Mouse (Mus musculus) thymus, postnatal 25 days (tissue): Measurements from ENCODE around the gene Rps6kl1.
A peak's percentile ranks its signal among the peaks of the same experiment; 100 is the strongest.

Experiments used
- DNase-seq: peaks from one replicate; pipeline ENCODE4 v3.0.0; 2022

Rps6kl1 gene

GRCm38 (mm10) chr12:85101521-85102106, 49.5 kb downstream of the Rps6kl1 start:
- no peak for DNase-seq

GRCm38 (mm10) chr12:85101001-85101400, 50.1 kb downstream of the Rps6kl1 start:
- no peak for DNase-seq

GRCm38 (mm10) chr12:85095859-85096258, 55.2 kb downstream of the Rps6kl1 start:
- no peak for DNase-seq

GRCm38 (mm10) chr12:85095146-85095545, 55.9 kb downstream of the Rps6kl1 start:
- no peak for DNase-seq

- DNase-seq: no peak
These were observed 56.4 kb downstream of the Rps6kl1 start for GRCm38 (mm10) chr12:85094706-85095105.

GRCm38 (mm10) chr12:85094010-85094409, 57.1 kb downstream of the Rps6kl1 start:
- no peak for DNase-seq

GRCm38 (mm10) chr12:85092214-85092613, 58.9 kb downstream of the Rps6kl1 start:
- peak; percentile 79 for DNase-seq

- no peak for DNase-seq
These were observed 59.9 kb downstream of the Rps6kl1 start for GRCm38 (mm10) chr12:85091190-85091589.

GRCm38 (mm10) chr12:85087845-85088244, 63.2 kb downstream of the Rps6kl1 start:
- no peak for DNase-seq
